Mouse (Mus musculus) kidney, embryonic 15.5 days (tissue): ENCODE data around the gene Tle2. TPM values are rescaled to one million over a fixed set of nuclear protein-coding genes. Genes with fewer than 3 reads are reported as not detected.
A peak's percentile ranks its signal among the peaks of the same experiment; 100 is the strongest.

Experiments used
- ATAC-seq: fragments of 200-750 bp; cut with Nextera tagmentation; replicated peaks from 2 replicates; pipeline ENCODE4 v1.8.0; 2017; ENCODE audit warnings: moderate TSS enrichment; ENCODE audit not compliant: low FRiP score
- H3K27ac ChIP-seq: fragments of 300-500 bp; sonication (generic); 2 replicates; pipeline ENCODE4 v1.5.1; 2015; ENCODE audit warnings: mild to moderate bottlenecking, inconsistent platforms
- H3K27me3 ChIP-seq: fragments of 300-500 bp; sonication (generic); 2 replicates; pipeline ENCODE4 v1.6.1; 2015; ENCODE audit warnings: inconsistent platforms
- H3K36me3 ChIP-seq: fragments of 300-500 bp; sonication (generic); 2 replicates; pipeline ENCODE4 v1.6.1; 2015; ENCODE audit warnings: inconsistent platforms
- H3K4me1 ChIP-seq: fragments of 300-500 bp; sonication (generic); 2 replicates; pipeline ENCODE4 v1.6.1; 2015; ENCODE audit warnings: inconsistent platforms
- H3K4me2 ChIP-seq: fragments of 300-500 bp; sonication (generic); 2 replicates; pipeline ENCODE4 v1.6.1; 2015; ENCODE audit warnings: moderate library complexity, mild to moderate bottlenecking, inconsistent platforms
- H3K4me3 ChIP-seq: fragments of 300-500 bp; sonication (generic); replicated peaks from 2 replicates; pipeline ENCODE4 v1.5.1; 2015; ENCODE audit warnings: mild to moderate bottlenecking, inconsistent platforms
- H3K9ac ChIP-seq: fragments of 300-500 bp; sonication (generic); 2 replicates; pipeline ENCODE4 v1.6.1; 2015; ENCODE audit warnings: mild to moderate bottlenecking, inconsistent platforms
- H3K9me3 ChIP-seq: fragments of 300-500 bp; sonication (generic); replicated peaks from 2 replicates; pipeline ENCODE4 v1.6.1; 2016; ENCODE audit warnings: inconsistent platforms
- WGBS: fragments of 180-500 bp; shearing (Covaris S2); methylation state at CpG from one replicate; pipeline ENCODE4 v1.1.7; 2015; ENCODE audit warnings: mixed read lengths; 5-methylcytosine and 5-hydroxymethylcytosine counted together
- polyA plus RNA-seq: library from polyadenylated mRNA; unstranded; fragments of >200 nt; fragmentation: Nextera tagmentation; extraction: Ambion mirVana; gene quantifications from 2 replicates; pipeline ENCODE4 v1.2.1, GENCODE M21; 2015

Tle2 gene
- polyA plus RNA-seq, result 39.3 and 45.6 TPM in 2 replicates

GRCm38 (mm10) chr10:81574081-81575056 lies at the start of gene Tle2:
TSS of gene Tle2 (plus strand) at chr10:81574561.
- H3K4me1 ChIP-seq, result peaks cover 73% of the 10 kb centered on the region
- H3K27ac ChIP-seq, result peak within 1 kb of the TSS; percentile 76
- H3K27me3 ChIP-seq, result peaks cover 41% of the 10 kb centered on the region
- H3K4me3 ChIP-seq, result peak within 1 kb of the TSS; percentile 60
- ATAC-seq, result no peak
- peak within 1 kb of the TSS; percentile 87 for H3K4me2 ChIP-seq
- WGBS, result 27% methylated on average over 10 of the region's 10 CpGs
- H3K9me3 ChIP-seq, result no peaks in the 10 kb centered on the region
- H3K9ac ChIP-seq, result peak within 1 kb of the TSS; percentile 54
- H3K36me3 ChIP-seq, result no peaks in the 10 kb centered on the region

GRCm38 (mm10) chr10:81525017-81525694 lies 49.2 kb upstream of the Tle2 start:
- Histone ChIP-seq H3K9ac (no peak overlapping the region), H3K4me2 (no peak overlapping the region), H3K27me3 (0 out of 2 replicates have a peak, but pooled peaks cover 6% of the 10 kb centered on the region), H3K9me3 (no peaks in the 10 kb centered on the region), H3K4me3 (no peak overlapping the region), H3K4me1 (peaks cover 12% of the 10 kb centered on the region; the same call in 1 of the 2 replicates), H3K27ac (no peak overlapping the region), H3K36me3 (peaks cover 16% of the 10 kb centered on the region)
- WGBS, result 57% methylated on average over 13 of the region's 13 CpGs
- ATAC-seq, result no peak

- no peak overlapping the region for H3K9ac ChIP-seq
- H3K9me3 ChIP-seq, result no peaks in the 10 kb centered on the region
- H3K4me3 ChIP-seq, result no peak overlapping the region
- peaks cover 32% of the 10 kb centered on the region for H3K36me3 ChIP-seq
- H3K4me2 ChIP-seq, result no peak overlapping the region
- H3K27ac ChIP-seq, result no peak overlapping the region
- H3K27me3 ChIP-seq, result 0 out of 2 replicates have a peak, but pooled peaks cover 6% of the 10 kb centered on the region
- ATAC-seq, result no peak
- 14% methylated on average over 14 of the region's 14 CpGs for WGBS
- H3K4me1 ChIP-seq, result peaks cover 12% of the 10 kb centered on the region; the same call in 1 of the 2 replicates
These were observed 47.6 kb upstream of the Tle2 start for GRCm38 (mm10) chr10:81526779-81527178.

- no peak overlapping the region for H3K27ac ChIP-seq
- H3K36me3 ChIP-seq, result peaks cover 81% of the 10 kb centered on the region
- ATAC-seq, result no peak
- 64% methylated on average over 16 of the region's 16 CpGs for WGBS
- no peak overlapping the region for H3K4me2 ChIP-seq
- 0 out of 2 replicates have a peak, but pooled peaks cover 5% of the 10 kb centered on the region for H3K4me1 ChIP-seq
- no peaks in the 10 kb centered on the region for H3K27me3 ChIP-seq
- H3K4me3 ChIP-seq, result no peak overlapping the region
- H3K9me3 ChIP-seq, result no peaks in the 10 kb centered on the region
- no peak overlapping the region for H3K9ac ChIP-seq
These were observed 39.5 kb upstream of the Tle2 start for GRCm38 (mm10) chr10:81534826-81535225.

- Histone ChIP-seq H3K27ac (no peak overlapping the region), H3K27me3 (no peaks in the 10 kb centered on the region), H3K4me2 (no peak overlapping the region), H3K4me1 (peaks cover 11% of the 10 kb centered on the region), H3K4me3 (no peak overlapping the region), H3K36me3 (peaks cover 68% of the 10 kb centered on the region), H3K9me3 (no peaks in the 10 kb centered on the region), H3K9ac (no peak overlapping the region)
- WGBS, result 77% methylated on average over 6 of the region's 6 CpGs
- no peak for ATAC-seq
These were observed 37.6 kb upstream of the Tle2 start for GRCm38 (mm10) chr10:81536734-81537133.

- no peaks in the 10 kb centered on the region for H3K27me3 ChIP-seq
- 92% methylated on average over 2 of the region's 2 CpGs for WGBS
These were observed 36.9 kb upstream of the Tle2 start for GRCm38 (mm10) chr10:81537429-81537828.

GRCm38 (mm10) chr10:81538321-81539048 lies 35.9 kb upstream of the Tle2 start:
- H3K36me3 ChIP-seq, result peaks cover 52% of the 10 kb centered on the region
- 79% methylated on average over 3 of the region's 3 CpGs for WGBS
- H3K27me3 ChIP-seq, result no peaks in the 10 kb centered on the region
- ATAC-seq, result no peak
- no peak overlapping the region for H3K4me3 ChIP-seq
- no peaks in the 10 kb centered on the region for H3K9me3 ChIP-seq
- no peak overlapping the region for H3K9ac ChIP-seq
- no peak overlapping the region for H3K27ac ChIP-seq
- H3K4me1 ChIP-seq, result peaks cover 28% of the 10 kb centered on the region
- H3K4me2 ChIP-seq, result no peak overlapping the region

More at GRCm38 (mm10) chr10:81537429-81537828, 36.9 kb upstream of the Tle2 start:
- H3K4me2 ChIP-seq, result no peak overlapping the region
- no peak for ATAC-seq
- no peak overlapping the region for H3K4me3 ChIP-seq
- H3K36me3 ChIP-seq, result peaks cover 62% of the 10 kb centered on the region
- peaks cover 18% of the 10 kb centered on the region for H3K4me1 ChIP-seq
- H3K9ac ChIP-seq, result no peak overlapping the region
- H3K27ac ChIP-seq, result no peak overlapping the region
- no peaks in the 10 kb centered on the region for H3K9me3 ChIP-seq

GRCm38 (mm10) chr10:81541363-81541762 lies 33.0 kb upstream of the Tle2 start:
- WGBS, result 81% methylated on average over 5 of the region's 5 CpGs
- Histone ChIP-seq H3K4me3 (no peak overlapping the region), H3K9me3 (no peaks in the 10 kb centered on the region), H3K9ac (0 out of 2 replicates have a peak overlapping the region, but pooled peaks have one; percentile 95), H3K4me2 (peak overlapping the region; percentile 88; the same call in 1 of the 2 replicates), H3K27ac (peak overlapping the region; percentile 64; the same call in 1 of the 2 replicates), H3K27me3 (no peaks in the 10 kb centered on the region), H3K4me1 (peaks cover 37% of the 10 kb centered on the region), H3K36me3 (peaks cover 27% of the 10 kb centered on the region)
- ATAC-seq, result no peak

GRCm38 (mm10) chr10:81541803-81542202 lies 32.6 kb upstream of the Tle2 start:
- H3K4me3 ChIP-seq, result no peak overlapping the region
- H3K9ac ChIP-seq, result peak overlapping the region; percentile 95
- H3K4me2 ChIP-seq, result peak overlapping the region; percentile 88
- no peaks in the 10 kb centered on the region for H3K9me3 ChIP-seq
- H3K27ac ChIP-seq, result peak overlapping the region; percentile 64
- H3K36me3 ChIP-seq, result peaks cover 24% of the 10 kb centered on the region
- 58% methylated on average over 10 of the region's 10 CpGs for WGBS
- H3K27me3 ChIP-seq, result no peaks in the 10 kb centered on the region
- no peak for ATAC-seq
- peaks cover 37% of the 10 kb centered on the region for H3K4me1 ChIP-seq

- Histone ChIP-seq H3K9ac (peak overlapping the region; percentile 95), H3K27ac (no peak overlapping the region), H3K4me3 (peak overlapping the region; percentile 98), H3K36me3 (peaks cover 20% of the 10 kb centered on the region), H3K4me1 (peaks cover 37% of the 10 kb centered on the region), H3K9me3 (no peaks in the 10 kb centered on the region), H3K27me3 (no peaks in the 10 kb centered on the region), H3K4me2 (peak overlapping the region; percentile 88)
- WGBS, result 71% methylated on average over 7 of the region's 7 CpGs
- ATAC-seq, result no peak
These were observed 31.5 kb upstream of the Tle2 start for GRCm38 (mm10) chr10:81542727-81543460.

GRCm38 (mm10) chr10:81543633-81544032 lies 30.7 kb upstream of the Tle2 start:
- Histone ChIP-seq H3K4me1 (peaks cover 37% of the 10 kb centered on the region), H3K27me3 (no peaks in the 10 kb centered on the region), H3K4me2 (peak overlapping the region; percentile 88), H3K4me3 (peak overlapping the region; percentile 98), H3K27ac (no peak overlapping the region), H3K36me3 (peaks cover 15% of the 10 kb centered on the region), H3K9ac (peak overlapping the region; percentile 95), H3K9me3 (no peaks in the 10 kb centered on the region)
- ATAC-seq, result no peak
- WGBS, result 89% methylated on average over 1 of the region's 1 CpGs
